Mouse (Mus musculus) erythroblast, embryonic 14.5 days (primary cell): ENCODE results near the gene Evi5. TPM values are rescaled to one million over a fixed set of nuclear protein-coding genes. Genes with fewer than 3 reads are reported as not detected.

ENCODE experiments used
- H3K27me3 ChIP-seq: 2 replicates; pipeline ENCODE4 v1.6.1; 2012; ENCODE audit warnings: inconsistent platforms; ENCODE audit not compliant: control insufficient read depth
- H3K36me3 ChIP-seq: 2 replicates; pipeline ENCODE4 v1.6.1; 2012; ENCODE audit warnings: mild to moderate bottlenecking, inconsistent platforms; ENCODE audit not compliant: control insufficient read depth
- H3K4me1 ChIP-seq: 2 replicates; pipeline ENCODE4 v1.6.1; 2012; ENCODE audit warnings: inconsistent platforms; ENCODE audit not compliant: control insufficient read depth
- H3K4me3 ChIP-seq: replicated peaks from 2 replicates; pipeline ENCODE3; 2012; ENCODE audit warnings: moderate library complexity, mild to moderate bottlenecking, inconsistent platforms
- H3K9me3 ChIP-seq: 2 replicates; pipeline ENCODE4 v1.6.1; 2012; ENCODE audit warnings: low read length, inconsistent platforms, mixed read lengths; ENCODE audit not compliant: control insufficient read depth
- GATA1 ChIP-seq: IDR thresholded peaks from 2 replicates; pipeline ENCODE4 v1.6.1; 2012; ENCODE audit warnings: low read length, inconsistent platforms, mixed read lengths
- TAL1 ChIP-seq: IDR thresholded peaks from 3 replicates; pipeline ENCODE4 v1.6.1; 2012; ENCODE audit warnings: low read length, inconsistent platforms, mixed read lengths
- polyA plus RNA-seq: library from polyadenylated mRNA; stranded (reverse); fragments of >175 nt; gene quantifications from 2 replicates; pipeline ENCODE4 v1.2.3, GENCODE M21; 2012

Evi5 gene
- polyA plus RNA-seq, 1 experiment = 1.9 TPM

DNA sequence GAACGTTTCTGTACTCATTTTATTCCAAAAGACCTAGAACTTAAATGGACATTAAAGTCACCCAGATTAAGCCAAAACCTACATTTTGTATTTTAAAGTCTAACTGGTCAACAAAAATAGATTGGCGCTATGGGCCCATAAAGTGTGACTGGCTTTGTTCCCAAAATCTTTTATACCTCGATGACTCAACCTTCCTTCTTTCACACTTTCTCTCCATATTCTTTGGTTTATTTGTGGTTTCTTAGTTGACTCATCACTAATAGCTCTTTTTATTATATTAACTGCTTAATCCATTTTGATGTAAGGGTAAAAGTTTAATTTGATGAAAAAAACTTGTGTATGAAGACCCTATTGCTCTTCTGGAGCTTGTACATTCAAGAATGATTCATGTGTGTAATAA is 43.6 kb downstream of the Evi5 start:
- H3K27me3 ChIP-seq = no peaks in the 10 kb centered on the region
- peaks cover 2% of the 10 kb centered on the region; the same call in 1 of the 2 replicates for H3K9me3 ChIP-seq
- H3K36me3 ChIP-seq = peaks cover 73% of the 10 kb centered on the region
- H3K4me3 ChIP-seq = no peak overlapping the region
- TF ChIP-seq TAL1 (no peak), GATA1 (no peak)
- peaks cover 13% of the 10 kb centered on the region for H3K4me1 ChIP-seq

GRCm38 (mm10) chr5:107829998-107830560 is 44.8 kb downstream of the Evi5 start, which contains the start of gene Ube2d2b:
Gene Ube2d2b, plus strand, starts transcription at chr5:107830099.
- Histone ChIP-seq H3K27me3 (no peaks in the 10 kb centered on the region), H3K36me3 (peaks cover 65% of the 10 kb centered on the region), H3K4me3 (no peak within 1 kb of the TSS), H3K4me1 (peaks cover 13% of the 10 kb centered on the region), H3K9me3 (peaks cover 2% of the 10 kb centered on the region; the same call in 1 of the 2 replicates)
- no peak for TF ChIP-seq TAL1
- TF ChIP-seq GATA1 = no peak

GRCm38 (mm10) chr5:107822521-107822920 is 52.4 kb downstream of the Evi5 start:
- Histone ChIP-seq H3K27me3 (no peaks in the 10 kb centered on the region), H3K9me3 (no peaks in the 10 kb centered on the region), H3K4me1 (peaks cover 2% of the 10 kb centered on the region; the same call in 1 of the 2 replicates), H3K36me3 (peaks cover 64% of the 10 kb centered on the region), H3K4me3 (no peak overlapping the region)
- TF ChIP-seq TAL1 (no peak), GATA1 (no peak)

GRCm38 (mm10) chr5:107814651-107815050 is 60.3 kb downstream of the Evi5 start:
- no peak overlapping the region for H3K4me3 ChIP-seq
- TF ChIP-seq GATA1 = no peak
- no peak for TF ChIP-seq TAL1
- H3K9me3 ChIP-seq = no peaks in the 10 kb centered on the region
- no peaks in the 10 kb centered on the region for H3K27me3 ChIP-seq
- no peaks in the 10 kb centered on the region for H3K4me1 ChIP-seq
- peaks cover 94% of the 10 kb centered on the region for H3K36me3 ChIP-seq

GRCm38 (mm10) chr5:107807496-107807895 is 67.4 kb downstream of the Evi5 start:
- no peaks in the 10 kb centered on the region for H3K4me1 ChIP-seq
- H3K27me3 ChIP-seq = no peaks in the 10 kb centered on the region
- no peaks in the 10 kb centered on the region for H3K9me3 ChIP-seq
- TF ChIP-seq GATA1 (no peak), TAL1 (no peak)
- no peak overlapping the region for H3K4me3 ChIP-seq
- peaks cover 92% of the 10 kb centered on the region for H3K36me3 ChIP-seq

DNA sequence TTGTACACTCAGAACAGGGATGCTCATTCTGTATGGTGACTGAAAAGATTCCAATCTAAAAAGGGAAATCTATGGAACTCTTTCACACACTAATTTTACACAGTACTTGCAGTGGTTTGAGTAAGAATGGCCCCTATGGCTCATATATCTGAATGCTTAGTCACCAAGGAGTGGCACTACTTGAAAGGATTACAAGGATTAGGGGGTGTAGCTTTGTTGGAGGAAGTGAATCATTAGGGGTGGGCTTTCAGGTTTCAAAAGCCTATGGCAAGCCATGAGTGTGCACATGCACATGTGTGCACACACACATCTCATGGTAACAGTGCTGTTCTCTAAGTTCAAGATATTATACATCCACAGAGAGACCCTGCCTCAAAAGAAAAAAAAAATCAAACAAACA is 72.3 kb downstream of the Evi5 start:
- no peaks in the 10 kb centered on the region for H3K4me1 ChIP-seq
- TF ChIP-seq GATA1 (no peak), TAL1 (no peak)

DNA sequence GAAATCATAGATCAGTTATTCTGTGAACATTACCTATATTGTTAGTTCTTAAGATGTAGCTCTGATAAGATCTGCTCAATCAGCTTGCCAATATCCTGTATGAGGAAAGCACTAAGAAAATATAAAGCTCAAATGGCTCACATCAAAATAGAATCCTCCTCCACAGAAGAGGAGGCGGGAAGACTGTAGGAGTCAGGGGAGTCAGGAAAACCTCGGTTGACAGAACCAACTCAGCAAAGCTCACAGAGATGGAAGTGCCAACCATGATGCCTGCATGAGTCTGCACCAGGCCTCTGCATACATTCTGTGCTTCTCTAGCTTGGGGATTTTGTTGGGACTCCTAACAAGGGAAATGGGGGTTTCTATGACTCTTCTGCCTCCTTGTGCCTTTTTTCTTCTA is 73.7 kb downstream of the Evi5 start:
- Histone ChIP-seq H3K4me3 (no peak overlapping the region), H3K36me3 (peaks cover 95% of the 10 kb centered on the region), H3K9me3 (no peaks in the 10 kb centered on the region), H3K4me1 (no peaks in the 10 kb centered on the region), H3K27me3 (no peaks in the 10 kb centered on the region)
- TF ChIP-seq GATA1 (no peak), TAL1 (no peak)

More for the DNA sequence above, 72.3 kb downstream of the Evi5 start:
- H3K9me3 ChIP-seq = no peaks in the 10 kb centered on the region
- H3K27me3 ChIP-seq = no peaks in the 10 kb centered on the region
- no peak overlapping the region for H3K4me3 ChIP-seq
- H3K36me3 ChIP-seq = peaks cover 96% of the 10 kb centered on the region

DNA sequence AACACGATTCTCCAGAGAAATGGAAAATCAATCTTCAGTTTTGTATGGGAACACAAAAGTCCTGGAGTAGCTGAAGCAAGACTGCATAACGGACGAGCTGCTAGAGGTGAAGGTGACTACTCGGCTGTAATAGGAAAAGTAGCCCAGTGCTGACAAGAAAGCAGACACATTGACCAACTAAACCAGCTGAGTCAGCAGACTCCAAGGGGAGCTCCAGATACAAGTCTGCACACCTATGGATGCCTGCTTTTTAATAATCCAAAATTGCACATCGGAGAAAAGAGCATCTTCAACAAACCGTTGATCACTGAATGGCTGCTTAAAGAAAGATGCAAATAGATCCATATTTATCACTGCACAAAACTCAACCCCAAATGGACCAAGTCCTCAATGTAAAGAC is 76.6 kb downstream of the Evi5 start:
- Histone ChIP-seq H3K4me3 (no peak overlapping the region), H3K27me3 (no peaks in the 10 kb centered on the region), H3K4me1 (peaks cover 3% of the 10 kb centered on the region), H3K9me3 (no peaks in the 10 kb centered on the region), H3K36me3 (peaks cover 98% of the 10 kb centered on the region)
- no peak for TF ChIP-seq TAL1
- no peak for TF ChIP-seq GATA1

GRCm38 (mm10) chr5:107793927-107794326 is 81.0 kb downstream of the Evi5 start:
- H3K9me3 ChIP-seq = no peaks in the 10 kb centered on the region
- no peaks in the 10 kb centered on the region for H3K27me3 ChIP-seq
- H3K4me1 ChIP-seq = peaks cover 14% of the 10 kb centered on the region
- no peak overlapping the region for H3K4me3 ChIP-seq
- TF ChIP-seq TAL1 = no peak
- TF ChIP-seq GATA1 = no peak
- peaks cover 93% of the 10 kb centered on the region for H3K36me3 ChIP-seq

GRCm38 (mm10) chr5:107793258-107793657 is 81.6 kb downstream of the Evi5 start:
- Histone ChIP-seq H3K27me3 (no peaks in the 10 kb centered on the region), H3K36me3 (peaks cover 93% of the 10 kb centered on the region), H3K4me3 (no peak overlapping the region), H3K4me1 (peaks cover 14% of the 10 kb centered on the region), H3K9me3 (no peaks in the 10 kb centered on the region)
- no peak for TF ChIP-seq TAL1
- TF ChIP-seq GATA1 = no peak
